Mouse (Mus musculus): Measurements from ENCODE around the gene Mlh1. TPM values are rescaled to one million over a fixed set of nuclear protein-coding genes. Genes with fewer than 3 reads are reported as not detected.

Mlh1 gene
- polyA plus RNA-seq (2015; fragmentation: Nextera tagmentation; extraction: Ambion mirVana): 33.3 and 35.2 TPM in 2 replicates

GRCm38 (mm10) chr9:111271434-111272160, at the start of gene Mlh1, which contains the start of gene Epm2aip1:
Mlh1 (minus strand) TSS chr9:111271791.
Epm2aip1 (plus strand) TSS chr9:111271929.
- ATAC-seq (ENCODE audit: extremely low read depth, insufficient number of reproducible peaks, low FRiP score, low TSS enrichment): peak; percentile 99
- Histone ChIP-seq H3K27ac (replicated peaks) (peak within 1 kb of the TSS; percentile 94), H3K4me1 (peaks cover 48% of the 10 kb centered on the region), H3K9me3 (no peaks in the 10 kb centered on the region), H3K9ac (peak within 1 kb of the TSS; percentile 95), H3K36me3 (peaks cover 42% of the 10 kb centered on the region), H3K4me2 (peak within 1 kb of the TSS; percentile 89), H3K27me3 (replicated peaks) (no peaks in the 10 kb centered on the region), H3K4me3 (peak within 1 kb of the TSS; percentile 82)
- under 1% methylated on average over 64 of the region's 64 CpGs for WGBS

- H3K27me3 ChIP-seq (replicated peaks): peaks cover 22% of the 10 kb centered on the region
- no peak overlapping the region for H3K4me2 ChIP-seq
- WGBS: 64% methylated on average over 4 of the region's 4 CpGs
- H3K27ac ChIP-seq (replicated peaks): no peak overlapping the region
- H3K4me1 ChIP-seq: no peaks in the 10 kb centered on the region
- no peak for ATAC-seq (ENCODE audit: extremely low read depth, insufficient number of reproducible peaks, low FRiP score, low TSS enrichment)
- H3K36me3 ChIP-seq: no peaks in the 10 kb centered on the region
- H3K9ac ChIP-seq: no peak overlapping the region
- H3K9me3 ChIP-seq: no peaks in the 10 kb centered on the region
- H3K4me3 ChIP-seq: no peak overlapping the region
These were observed 49.3 kb upstream of the Mlh1 start for GRCm38 (mm10) chr9:111320912-111321311.

DNA sequence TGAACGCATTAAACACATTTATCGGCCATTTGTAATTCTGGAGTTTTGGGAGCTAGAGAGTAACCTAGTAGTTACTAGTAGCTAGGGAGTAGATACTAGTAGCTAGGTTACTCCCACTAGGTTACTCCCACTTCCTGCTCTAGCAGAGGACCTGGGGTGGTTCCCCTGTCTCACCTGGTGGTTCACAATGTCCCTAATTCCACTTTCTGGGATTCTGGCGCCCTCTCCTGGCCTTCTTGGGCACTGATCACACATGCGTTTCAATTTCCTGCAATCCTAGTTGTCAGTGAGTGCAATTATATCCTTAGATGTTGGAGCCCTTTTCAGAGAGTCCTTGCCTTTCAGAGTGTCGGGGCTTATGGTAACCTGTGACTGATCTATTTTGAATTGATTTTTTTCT, 42.6 kb upstream of the Mlh1 start:
- H3K4me2 ChIP-seq: no peak overlapping the region
- 35% methylated on average over 5 of the region's 5 CpGs for WGBS
- H3K9me3 ChIP-seq: peaks cover 22% of the 10 kb centered on the region
- no peak for ATAC-seq (ENCODE audit: extremely low read depth, insufficient number of reproducible peaks, low FRiP score, low TSS enrichment)
- no peaks in the 10 kb centered on the region for H3K36me3 ChIP-seq
- H3K9ac ChIP-seq: no peak overlapping the region
- peaks cover 67% of the 10 kb centered on the region for H3K27me3 ChIP-seq (replicated peaks)
- peaks cover 16% of the 10 kb centered on the region for H3K4me1 ChIP-seq
- H3K4me3 ChIP-seq: no peak overlapping the region
- no peak overlapping the region for H3K27ac ChIP-seq (replicated peaks)

DNA sequence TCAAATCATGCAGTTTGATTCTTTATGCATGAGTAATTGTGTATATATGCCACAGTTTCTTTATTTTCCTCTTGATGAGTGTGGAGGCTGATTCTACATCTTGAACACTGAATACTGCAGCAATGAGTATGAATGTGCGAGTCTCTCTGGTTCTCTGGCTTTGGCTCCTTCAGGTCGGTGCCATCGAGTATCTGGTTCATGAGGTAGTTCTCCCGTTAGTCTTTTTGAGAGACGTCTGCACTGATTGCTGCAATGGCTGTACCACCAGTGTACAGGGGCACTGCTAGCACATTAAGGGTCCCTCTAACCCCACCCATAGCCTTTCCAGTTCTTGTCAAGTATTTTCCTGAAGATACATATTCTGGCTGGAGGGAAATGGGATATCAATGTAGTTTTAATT, 42.2 kb upstream of the Mlh1 start:
- H3K9ac ChIP-seq: no peak overlapping the region
- no peak for ATAC-seq (ENCODE audit: extremely low read depth, insufficient number of reproducible peaks, low FRiP score, low TSS enrichment)
- no peak overlapping the region for H3K4me2 ChIP-seq
- no peaks in the 10 kb centered on the region for H3K36me3 ChIP-seq
- peaks cover 16% of the 10 kb centered on the region for H3K4me1 ChIP-seq
- H3K27me3 ChIP-seq (replicated peaks): peaks cover 70% of the 10 kb centered on the region
- no peak overlapping the region for H3K27ac ChIP-seq (replicated peaks)
- peaks cover 22% of the 10 kb centered on the region for H3K9me3 ChIP-seq
- 22% methylated on average over 5 of the region's 5 CpGs for WGBS
- H3K4me3 ChIP-seq: no peak overlapping the region

DNA sequence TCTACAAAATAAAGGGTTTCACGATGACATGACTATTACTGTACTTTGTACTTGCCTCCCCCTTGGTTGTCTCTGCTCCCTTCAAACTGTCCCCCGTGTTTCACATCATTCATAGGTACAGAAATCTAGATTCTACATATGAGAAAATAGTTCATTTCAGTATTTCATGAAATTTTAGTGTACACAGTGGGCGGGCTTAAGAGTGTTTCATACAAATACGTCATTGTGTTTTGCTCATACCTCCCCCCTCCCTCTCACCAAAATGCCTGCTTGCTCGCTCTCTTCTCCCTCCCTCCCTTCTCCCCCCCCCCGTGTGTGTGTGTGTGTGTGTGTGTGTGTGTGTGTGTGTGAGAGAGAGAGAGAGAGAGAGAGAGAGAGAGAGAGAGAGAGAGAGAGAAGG, 41.7 kb upstream of the Mlh1 start:
- Histone ChIP-seq H3K9me3 (peaks cover 22% of the 10 kb centered on the region), H3K4me3 (no peak overlapping the region)

DNA sequence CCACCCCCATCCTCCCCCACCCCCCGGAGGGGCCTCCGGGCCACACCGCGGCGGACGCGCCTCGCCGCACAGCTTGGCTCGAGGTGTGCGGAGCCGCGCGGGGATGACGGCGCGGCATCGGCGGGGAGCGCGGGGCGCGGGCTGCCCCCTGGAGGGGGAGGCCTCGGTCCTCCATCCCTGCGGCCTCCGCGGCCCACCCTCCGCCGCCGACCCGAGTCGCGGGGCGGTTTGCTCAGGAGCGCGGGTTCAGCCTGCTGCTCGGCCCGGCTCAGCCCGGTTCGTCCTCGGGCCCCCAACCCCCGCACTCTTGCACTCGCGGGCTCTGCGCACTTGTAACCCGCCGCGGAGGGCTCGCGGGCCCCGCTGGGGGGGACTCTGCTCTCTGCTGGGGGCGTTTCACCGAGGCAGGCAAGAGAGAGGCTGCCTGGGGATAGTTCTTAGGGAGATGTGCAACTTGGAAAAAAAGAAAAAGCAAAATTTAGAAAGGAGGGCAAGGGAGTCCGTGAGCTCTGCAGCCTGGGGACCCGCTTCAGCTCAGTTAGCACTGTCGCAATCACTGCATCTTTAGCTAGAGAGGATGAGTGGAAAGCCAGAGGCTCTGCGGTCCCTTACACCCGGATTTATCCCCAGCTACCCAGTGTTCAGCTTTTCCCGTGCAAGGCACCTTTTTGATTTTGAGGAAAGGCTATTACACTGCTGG, 41.0 kb upstream of the Mlh1 start:
- Histone ChIP-seq H3K9ac (peak overlapping the region; percentile 64), H3K27ac (replicated peaks) (no peak overlapping the region), H3K36me3 (no peaks in the 10 kb centered on the region), H3K4me3 (peak overlapping the region; percentile 57), H3K9me3 (peaks cover 22% of the 10 kb centered on the region), H3K4me1 (peaks cover 16% of the 10 kb centered on the region), H3K4me2 (peak overlapping the region; percentile 79), H3K27me3 (replicated peaks) (peaks cover 71% of the 10 kb centered on the region)
- under 1% methylated on average over 42 of the region's 59 CpGs for WGBS
- ATAC-seq (ENCODE audit: extremely low read depth, insufficient number of reproducible peaks, low FRiP score, low TSS enrichment): no peak

More for the DNA sequence above, 41.7 kb upstream of the Mlh1 start:
- Histone ChIP-seq H3K4me2 (no peak overlapping the region), H3K27ac (replicated peaks) (no peak overlapping the region), H3K27me3 (replicated peaks) (peaks cover 74% of the 10 kb centered on the region), H3K4me1 (peaks cover 16% of the 10 kb centered on the region), H3K36me3 (no peaks in the 10 kb centered on the region), H3K9ac (no peak overlapping the region)
- WGBS: 14% methylated on average over 5 of the region's 6 CpGs
- ATAC-seq (ENCODE audit: extremely low read depth, insufficient number of reproducible peaks, low FRiP score, low TSS enrichment): no peak

GRCm38 (mm10) chr9:111311843-111312441, 40.4 kb upstream of the Mlh1 start:
- H3K4me3 ChIP-seq: peak overlapping the region; percentile 57
- peak overlapping the region; percentile 64 for H3K9ac ChIP-seq
- no peaks in the 10 kb centered on the region for H3K36me3 ChIP-seq
- H3K9me3 ChIP-seq: peaks cover 22% of the 10 kb centered on the region
- peaks cover 16% of the 10 kb centered on the region for H3K4me1 ChIP-seq
- no peak overlapping the region for H3K27ac ChIP-seq (replicated peaks)
- WGBS: 3% methylated on average over 95 of the region's 98 CpGs
- H3K27me3 ChIP-seq (replicated peaks): peaks cover 66% of the 10 kb centered on the region
- peak overlapping the region; percentile 79 for H3K4me2 ChIP-seq
- no peak for ATAC-seq (ENCODE audit: extremely low read depth, insufficient number of reproducible peaks, low FRiP score, low TSS enrichment)

DNA sequence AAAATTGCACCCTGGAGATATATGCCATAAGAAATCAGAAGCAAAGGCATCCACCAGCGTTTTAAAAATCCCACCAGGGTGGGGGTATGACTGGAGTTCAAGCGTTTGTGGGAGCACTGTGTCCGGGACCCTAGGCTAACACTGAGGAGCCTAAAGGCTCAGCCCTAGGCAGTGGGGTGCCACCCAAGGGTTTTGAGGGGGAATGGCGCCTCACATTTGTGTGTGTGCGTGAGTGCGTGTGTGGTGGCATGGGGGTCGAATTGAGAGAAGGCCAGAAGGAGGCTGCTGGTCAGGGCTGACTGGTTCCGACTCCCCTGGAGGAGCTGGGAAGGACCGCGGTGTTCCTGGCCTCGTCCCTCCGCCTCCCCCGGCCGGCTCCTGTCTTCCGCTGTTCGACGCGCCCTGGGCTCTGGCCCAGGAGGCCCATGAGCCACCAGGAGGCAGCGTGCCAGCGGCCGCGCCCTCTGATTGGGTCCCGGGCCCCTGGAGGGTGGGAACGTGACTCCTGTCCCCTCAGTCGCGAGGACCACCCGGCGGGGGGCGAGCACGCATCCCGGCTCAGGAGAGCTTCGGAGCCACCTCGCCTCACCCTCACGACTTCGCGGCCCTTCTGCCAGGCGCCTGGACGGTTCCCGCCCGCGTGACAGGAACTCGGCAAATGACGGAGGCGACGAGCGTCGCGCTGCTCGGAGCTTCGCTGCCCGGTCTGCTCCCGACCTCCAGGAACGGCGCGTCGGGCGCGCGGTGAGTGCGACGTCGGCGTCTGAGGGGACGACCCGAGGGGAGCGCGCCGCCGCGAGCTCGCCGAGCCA, 39.6 kb upstream of the Mlh1 start, which contains the start of gene Trank1:
Trank1 (plus strand) TSS at position 709 of the 812 bp plus-strand sequence.
- no peak; the same call in 1 of the 2 replicates for ATAC-seq (ENCODE audit: extremely low read depth, insufficient number of reproducible peaks, low FRiP score, low TSS enrichment)
- peak within 1 kb of the TSS; percentile 57 for H3K4me3 ChIP-seq
- H3K4me1 ChIP-seq: peaks cover 16% of the 10 kb centered on the region
- H3K9ac ChIP-seq: peak within 1 kb of the TSS; percentile 64
- H3K36me3 ChIP-seq: no peaks in the 10 kb centered on the region
- peak within 1 kb of the TSS; percentile 79 for H3K4me2 ChIP-seq
- 9% methylated on average over 68 of the region's 72 CpGs for WGBS
- peaks cover 66% of the 10 kb centered on the region for H3K27me3 ChIP-seq (replicated peaks)
- peaks cover 22% of the 10 kb centered on the region for H3K9me3 ChIP-seq
- no peak within 1 kb of the TSS for H3K27ac ChIP-seq (replicated peaks)

GRCm38 (mm10) chr9:111306142-111306541, 34.6 kb upstream of the Mlh1 start:
- H3K4me1 ChIP-seq: peaks cover under 1% of the 10 kb centered on the region; the same call in 1 of the 2 replicates
- no peak overlapping the region for H3K9ac ChIP-seq
- no peak overlapping the region for H3K4me2 ChIP-seq
- H3K27me3 ChIP-seq (replicated peaks): peaks cover 27% of the 10 kb centered on the region
- 73% methylated on average over 7 of the region's 7 CpGs for WGBS
- peaks cover 15% of the 10 kb centered on the region for H3K9me3 ChIP-seq
- H3K4me3 ChIP-seq: no peak overlapping the region
- H3K36me3 ChIP-seq: no peaks in the 10 kb centered on the region
- ATAC-seq (ENCODE audit: extremely low read depth, insufficient number of reproducible peaks, low FRiP score, low TSS enrichment): no peak
- no peak overlapping the region for H3K27ac ChIP-seq (replicated peaks)

DNA sequence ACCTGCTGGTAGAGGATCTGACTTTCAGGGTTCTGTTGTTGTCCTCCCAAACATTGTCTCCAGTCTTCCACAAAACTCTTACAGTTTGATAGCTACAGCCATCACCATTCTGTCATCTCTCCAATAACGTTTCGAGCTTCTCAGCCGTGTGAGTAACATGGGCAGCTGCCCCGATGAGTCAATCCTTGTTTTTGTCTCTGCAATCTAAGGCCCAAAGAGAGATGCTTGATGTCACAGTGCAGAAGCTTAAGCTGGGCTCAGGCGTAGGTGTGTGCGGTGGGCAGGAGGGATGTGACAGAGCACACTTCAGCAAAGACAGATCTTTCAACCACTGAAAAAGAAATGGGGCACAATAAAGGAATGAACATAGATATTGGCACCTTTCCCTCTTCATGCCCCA, 32.4 kb upstream of the Mlh1 start:
- WGBS: 79% methylated on average over 6 of the region's 6 CpGs
- no peak overlapping the region for H3K9ac ChIP-seq

More for the DNA sequence above, 32.4 kb upstream of the Mlh1 start:
- Histone ChIP-seq H3K4me3 (no peak overlapping the region), H3K27ac (replicated peaks) (no peak overlapping the region), H3K9me3 (no peaks in the 10 kb centered on the region), H3K27me3 (replicated peaks) (peaks cover 6% of the 10 kb centered on the region), H3K36me3 (no peaks in the 10 kb centered on the region), H3K4me1 (no peaks in the 10 kb centered on the region), H3K4me2 (no peak overlapping the region)
- no peak for ATAC-seq (ENCODE audit: extremely low read depth, insufficient number of reproducible peaks, low FRiP score, low TSS enrichment)

All from heart, embryonic 13.5 days (tissue).